Mouse (Mus musculus) lung, embryonic 14.5 days (tissue): ENCODE measurements around the gene Fgfr2. TPM values are rescaled to one million over a fixed set of nuclear protein-coding genes. Genes with fewer than 3 reads are reported as not detected.

Experiments used
- ATAC-seq: fragments of 200-750 bp; cut with Nextera tagmentation; 2 replicates; pipeline ENCODE4 v1.8.0; 2017; ENCODE audit warnings: mild to moderate bottlenecking, moderate TSS enrichment, moderate library complexity; ENCODE audit not compliant: insufficient read depth
- DNase-seq: peaks from one replicate; pipeline ENCODE4 v3.0.0-alpha.2; 2015
- H3K27ac ChIP-seq: fragments of 300-500 bp; sonication (generic); 2 replicates; pipeline ENCODE4 v1.5.1; 2014; ENCODE audit warnings: low read depth, mild to moderate bottlenecking, moderate library complexity
- H3K27me3 ChIP-seq: fragments of 300-500 bp; sonication (generic); 2 replicates; pipeline ENCODE4 v1.6.1; 2014; ENCODE audit warnings: low read length, control low read depth; ENCODE audit not compliant: insufficient read depth
- H3K36me3 ChIP-seq: fragments of 300-500 bp; sonication (generic); 2 replicates; pipeline ENCODE4 v1.6.1; 2014; ENCODE audit warnings: control low read depth; ENCODE audit not compliant: insufficient read depth
- H3K4me1 ChIP-seq: fragments of 300-500 bp; sonication (generic); 2 replicates; pipeline ENCODE4 v1.6.1; 2014; ENCODE audit warnings: antibody characterized with exemption, control low read depth; ENCODE audit not compliant: insufficient read depth
- H3K4me2 ChIP-seq: fragments of 300-500 bp; sonication (generic); 2 replicates; pipeline ENCODE4 v1.6.1; 2014; ENCODE audit warnings: mild to moderate bottlenecking
- H3K4me3 ChIP-seq: fragments of 300-500 bp; sonication (generic); 2 replicates; pipeline ENCODE4 v1.5.1; 2014; ENCODE audit warnings: low read depth, low read length
- H3K9ac ChIP-seq: fragments of 300-500 bp; sonication (generic); 2 replicates; pipeline ENCODE4 v1.6.1; 2014
- H3K9me3 ChIP-seq: fragments of 300-500 bp; sonication (generic); 2 replicates; pipeline ENCODE4 v1.6.1; 2016; ENCODE audit warnings: low read depth, low read length, control low read depth
- CTCF ChIP-seq: IDR thresholded peaks from 2 replicates; pipeline ENCODE4 v1.5.1; 2016; ENCODE audit warnings: antibody characterized with exemption, low read depth
- WGBS: fragments of 180-500 bp; shearing (Covaris S2); extraction: QIAGEN DNeasy Blood & Tissue Kit; methylation state at CpG from one replicate; pipeline ENCODE4 v1.1.7; 2014; 5-methylcytosine and 5-hydroxymethylcytosine counted together
- polyA plus RNA-seq: library from polyadenylated mRNA; unstranded; fragments of >200 nt; fragmentation: Nextera tagmentation; extraction: Ambion mirVana; gene quantifications from 2 replicates; pipeline ENCODE4 v1.2.1, GENCODE M21; 2014

The Fgfr2 gene
- polyA plus RNA-seq, 1 experiment from 2014 or later: 179 TPM

- Histone ChIP-seq H3K4me3 (no peak overlapping the region), H3K27me3 (no peaks in the 10 kb centered on the region), H3K9me3 (no peaks in the 10 kb centered on the region), H3K27ac (no peak overlapping the region), H3K9ac (no peak overlapping the region), H3K36me3 (no peaks in the 10 kb centered on the region), H3K4me1 (no peaks in the 10 kb centered on the region), H3K4me2 (no peak overlapping the region)
- no peak for TF ChIP-seq CTCF
- WGBS: 60% methylated on average over 7 of the region's 7 CpGs
- DNase-seq (peak; percentile 55), ATAC-seq (no peak)
Observed at GRCm38 (mm10) chr7:132060116-132060515, 1063.0 kb downstream of the Fgfr2 start.

- DNase-seq: no peak
- H3K9ac ChIP-seq: no peak overlapping the region
- no peak for ATAC-seq
- H3K27ac ChIP-seq: no peak overlapping the region
- H3K36me3 ChIP-seq: no peaks in the 10 kb centered on the region
- WGBS: 76% methylated on average over 7 of the region's 7 CpGs
- H3K4me1 ChIP-seq: no peaks in the 10 kb centered on the region
- no peak overlapping the region for H3K4me3 ChIP-seq
- no peaks in the 10 kb centered on the region for H3K27me3 ChIP-seq
- no peaks in the 10 kb centered on the region for H3K9me3 ChIP-seq
- TF ChIP-seq CTCF: no peak
- no peak overlapping the region for H3K4me2 ChIP-seq
Observed at GRCm38 (mm10) chr7:132056565-132056964, 1066.6 kb downstream of the Fgfr2 start.

GRCm38 (mm10) chr7:132046662-132047061 lies 1076.5 kb downstream of the Fgfr2 start:
- DNase-seq (no peak), ATAC-seq (no peak)
- no peak overlapping the region for H3K27ac ChIP-seq
- H3K36me3 ChIP-seq: no peaks in the 10 kb centered on the region
- H3K4me3 ChIP-seq: no peak overlapping the region
- no peaks in the 10 kb centered on the region for H3K4me1 ChIP-seq
- H3K27me3 ChIP-seq: no peaks in the 10 kb centered on the region
- WGBS: 50% methylated on average over 4 of the region's 4 CpGs
- TF ChIP-seq CTCF: no peak
- H3K9me3 ChIP-seq: no peaks in the 10 kb centered on the region
- H3K4me2 ChIP-seq: no peak overlapping the region
- no peak overlapping the region for H3K9ac ChIP-seq

GRCm38 (mm10) chr7:132031940-132032531 lies 1091.1 kb downstream of the Fgfr2 start:
- ATAC-seq: no peak

GRCm38 (mm10) chr7:132026671-132027070 lies 1096.5 kb downstream of the Fgfr2 start:
- WGBS: 41% methylated on average over 6 of the region's 6 CpGs
- no peak for ATAC-seq
- no peak for DNase-seq
- H3K27ac ChIP-seq: no peak overlapping the region
- no peak for TF ChIP-seq CTCF
- H3K4me1 ChIP-seq: no peaks in the 10 kb centered on the region
- no peaks in the 10 kb centered on the region for H3K27me3 ChIP-seq
- no peaks in the 10 kb centered on the region for H3K9me3 ChIP-seq
- H3K36me3 ChIP-seq: no peaks in the 10 kb centered on the region
- no peak overlapping the region for H3K4me3 ChIP-seq
- no peak overlapping the region for H3K9ac ChIP-seq
- H3K4me2 ChIP-seq: no peak overlapping the region

More at GRCm38 (mm10) chr7:132031940-132032531, 1091.1 kb downstream of the Fgfr2 start:
- TF ChIP-seq CTCF: no peak
- no peaks in the 10 kb centered on the region for H3K9me3 ChIP-seq
- WGBS: 57% methylated on average over 6 of the region's 6 CpGs
- H3K4me3 ChIP-seq: no peak overlapping the region
- DNase-seq: no peak
- H3K9ac ChIP-seq: no peak overlapping the region
- no peaks in the 10 kb centered on the region for H3K4me1 ChIP-seq
- no peaks in the 10 kb centered on the region for H3K36me3 ChIP-seq
- H3K27me3 ChIP-seq: no peaks in the 10 kb centered on the region
- H3K4me2 ChIP-seq: no peak overlapping the region
- H3K27ac ChIP-seq: no peak overlapping the region

- H3K4me2 ChIP-seq: no peak overlapping the region
- ATAC-seq (no peak), DNase-seq (no peak)
- no peak overlapping the region for H3K4me3 ChIP-seq
- H3K27me3 ChIP-seq: no peaks in the 10 kb centered on the region
- no peak for TF ChIP-seq CTCF
- no peak overlapping the region for H3K9ac ChIP-seq
- no peaks in the 10 kb centered on the region for H3K4me1 ChIP-seq
- WGBS: 66% methylated on average over 6 of the region's 6 CpGs
- no peaks in the 10 kb centered on the region for H3K9me3 ChIP-seq
- no peaks in the 10 kb centered on the region for H3K36me3 ChIP-seq
- no peak overlapping the region for H3K27ac ChIP-seq
Observed at GRCm38 (mm10) chr7:132025591-132025990, 1097.6 kb downstream of the Fgfr2 start.

- Histone ChIP-seq H3K9ac (no peak overlapping the region), H3K9me3 (no peaks in the 10 kb centered on the region), H3K36me3 (no peaks in the 10 kb centered on the region), H3K27me3 (no peaks in the 10 kb centered on the region), H3K4me2 (no peak overlapping the region), H3K4me3 (no peak overlapping the region), H3K27ac (no peak overlapping the region), H3K4me1 (no peaks in the 10 kb centered on the region)
- ATAC-seq: no peak
- WGBS: 71% methylated on average over 3 of the region's 3 CpGs
- no peak for DNase-seq
- no peak for TF ChIP-seq CTCF
Observed at GRCm38 (mm10) chr7:132015933-132016332, 1107.2 kb downstream of the Fgfr2 start.
